Mouse (Mus musculus) embryonic fibroblast, embryonic 13.5 days (primary cell): ENCODE measurements around the gene Glul. TPM values are rescaled to one million over a fixed set of nuclear protein-coding genes. Genes with fewer than 3 reads are reported as not detected.

Experiments
- H3K27ac ChIP-seq: 2 replicates; pipeline ENCODE4 v1.5.1; 2012; ENCODE audit warnings: low read length, control low read depth, inconsistent platforms; ENCODE audit not compliant: insufficient read depth
- H3K4me1 ChIP-seq: 2 replicates; pipeline ENCODE4 v1.6.1; 2011; ENCODE audit warnings: low read length; ENCODE audit not compliant: control insufficient read depth, insufficient read depth
- H3K4me3 ChIP-seq: 2 replicates; pipeline ENCODE4 v1.5.1; 2011; ENCODE audit warnings: mild to moderate bottlenecking, control low read depth, low read length; ENCODE audit not compliant: insufficient read depth
- CTCF ChIP-seq: IDR thresholded peaks from 2 replicates; pipeline ENCODE4 v1.5.1; 2011; ENCODE audit warnings: mild to moderate bottlenecking, control low read depth, low read length, moderate library complexity, borderline replicate concordance; ENCODE audit not compliant: insufficient read depth
- POLR2A ChIP-seq: IDR thresholded peaks from 2 replicates; pipeline ENCODE4 v1.6.1; 2011; ENCODE audit warnings: low read depth, mild to moderate bottlenecking, control low read depth, low read length, moderate library complexity
- polyA plus RNA-seq: library from polyadenylated mRNA; stranded (reverse); fragments of >200 nt; gene quantifications from 2 replicates; pipeline ENCODE4 v1.2.4, GENCODE M21; 2011; ENCODE audit warnings: low read depth; ENCODE audit not compliant: missing spikeins, insufficient read length

The Glul gene
- polyA plus RNA-seq, 1 experiment, result 19.1 TPM

DNA sequence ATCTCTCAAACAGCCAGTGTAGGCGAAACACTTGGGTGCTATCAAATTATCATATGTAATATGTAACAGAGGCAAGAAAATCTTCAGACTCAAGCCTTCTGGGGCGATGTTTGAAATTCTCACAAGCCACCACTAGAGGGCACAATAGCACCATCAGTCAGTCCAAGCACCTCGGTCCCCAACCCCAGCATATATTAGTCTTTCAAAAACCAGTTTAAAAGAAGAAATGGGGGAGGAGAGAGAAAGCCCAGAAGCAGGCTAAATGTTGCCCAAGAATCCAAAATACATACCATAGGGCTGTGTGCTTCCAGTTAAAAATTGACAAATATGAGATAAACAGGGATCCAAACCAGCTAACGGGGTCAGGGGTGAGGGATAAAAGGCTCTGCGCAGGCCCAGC, 4.8 kb upstream of the Glul start:
- Histone ChIP-seq H3K4me3 (no peak overlapping the region), H3K4me1 (peaks cover 2% of the 10 kb centered on the region), H3K27ac (no peak overlapping the region)
- no peak for TF ChIP-seq POLR2A
- peak; percentile 49; the same call in 1 of the 2 replicates for TF ChIP-seq CTCF

DNA sequence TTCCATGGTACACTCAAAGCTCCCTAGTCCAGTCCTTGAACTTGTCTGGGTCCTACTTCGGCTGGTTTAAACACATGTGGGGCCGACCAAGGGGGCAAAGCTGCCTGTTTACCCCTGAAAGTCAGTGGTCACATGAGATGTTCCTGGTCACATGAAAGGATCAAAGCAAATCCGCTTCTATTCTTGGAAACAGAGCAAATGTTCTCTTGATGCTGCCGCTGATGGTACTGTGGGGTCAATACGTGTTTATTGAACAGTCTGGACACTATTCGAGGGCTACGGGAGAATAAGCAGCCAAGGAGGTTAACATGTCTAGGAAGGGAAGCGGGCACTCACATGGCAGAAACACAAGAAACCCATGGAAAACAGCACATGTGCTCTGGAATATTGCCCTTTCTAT, 2.5 kb upstream of the Glul start:
- H3K27ac ChIP-seq, result no peak overlapping the region
- H3K4me1 ChIP-seq, result peaks cover 2% of the 10 kb centered on the region
- no peak overlapping the region for H3K4me3 ChIP-seq
- no peak for TF ChIP-seq CTCF
- no peak for TF ChIP-seq POLR2A

GRCm38 (mm10) chr1:153898989-153899730, 584 bp upstream of the Glul start:
- H3K4me3 ChIP-seq, result peak overlapping the region; percentile 64
- TF ChIP-seq CTCF (no peak), POLR2A (no peak; the same call in 1 of the 2 replicates)
- H3K4me1 ChIP-seq, result peaks cover 2% of the 10 kb centered on the region

GRCm38 (mm10) chr1:153900381-153900780, 637 bp downstream of the Glul start:
- no peak for TF ChIP-seq POLR2A
- TF ChIP-seq CTCF, result no peak
- Histone ChIP-seq H3K4me1 (peaks cover 2% of the 10 kb centered on the region), H3K4me3 (peak overlapping the region; percentile 82), H3K27ac (no peak overlapping the region)

More at GRCm38 (mm10) chr1:153898989-153899730, 584 bp upstream of the Glul start:
- H3K27ac ChIP-seq, result no peak overlapping the region

GRCm38 (mm10) chr1:153900860-153901730, 1.4 kb downstream of the Glul start:
- no peak overlapping the region for H3K27ac ChIP-seq
- H3K4me1 ChIP-seq, result peaks cover 2% of the 10 kb centered on the region
- no peak for TF ChIP-seq CTCF
- TF ChIP-seq POLR2A, result no peak
- peak overlapping the region; percentile 82 for H3K4me3 ChIP-seq

DNA sequence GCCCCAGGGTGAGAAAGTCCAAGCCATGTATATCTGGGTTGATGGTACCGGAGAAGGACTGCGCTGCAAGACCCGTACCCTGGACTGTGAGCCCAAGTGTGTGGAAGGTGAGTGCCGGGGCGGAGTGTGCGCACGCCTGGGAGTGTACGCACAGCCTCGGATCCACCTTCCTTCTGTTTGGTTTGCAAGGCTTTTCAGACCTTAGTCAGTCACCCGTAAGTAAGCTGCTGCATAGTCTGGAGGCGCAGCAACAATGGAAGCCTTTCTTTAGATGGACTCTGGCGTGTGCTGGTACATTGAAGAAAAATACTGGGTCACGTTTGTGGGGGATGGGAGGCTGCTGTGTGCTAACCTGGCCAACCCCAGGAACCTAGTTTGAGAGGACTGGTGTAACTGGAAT, 3.3 kb downstream of the Glul start:
- TF ChIP-seq CTCF (no peak), POLR2A (no peak)
- H3K4me3 ChIP-seq, result no peak overlapping the region
- no peak overlapping the region for H3K27ac ChIP-seq
- peaks cover 2% of the 10 kb centered on the region for H3K4me1 ChIP-seq

DNA sequence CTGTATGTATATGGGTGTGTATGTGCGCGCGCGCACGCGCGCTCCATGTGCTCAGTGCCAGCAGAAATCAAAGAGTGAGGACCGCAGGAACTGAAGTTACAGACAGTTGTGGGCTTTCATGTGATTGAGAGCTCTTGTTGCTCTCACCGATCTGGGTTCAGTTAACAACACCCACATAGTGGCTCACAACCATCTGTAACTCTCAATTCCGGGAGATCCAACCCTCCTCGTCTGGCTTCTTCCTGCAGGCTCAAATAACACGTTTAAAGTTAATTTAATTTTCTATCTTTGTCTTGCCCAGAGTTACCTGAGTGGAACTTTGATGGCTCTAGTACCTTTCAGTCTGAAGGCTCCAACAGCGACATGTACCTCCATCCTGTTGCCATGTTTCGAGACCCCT, 4.5 kb downstream of the Glul start:
- Histone ChIP-seq H3K4me1 (no peaks in the 10 kb centered on the region), H3K4me3 (no peak overlapping the region)
- TF ChIP-seq POLR2A (no peak), CTCF (no peak)

GRCm38 (mm10) chr1:153905884-153906283, 6.1 kb downstream of the Glul start:
- Histone ChIP-seq H3K4me3 (no peak overlapping the region), H3K27ac (no peak overlapping the region), H3K4me1 (no peaks in the 10 kb centered on the region)
- TF ChIP-seq POLR2A (no peak), CTCF (no peak)

More for the DNA sequence above, 4.5 kb downstream of the Glul start:
- no peak overlapping the region for H3K27ac ChIP-seq

DNA sequence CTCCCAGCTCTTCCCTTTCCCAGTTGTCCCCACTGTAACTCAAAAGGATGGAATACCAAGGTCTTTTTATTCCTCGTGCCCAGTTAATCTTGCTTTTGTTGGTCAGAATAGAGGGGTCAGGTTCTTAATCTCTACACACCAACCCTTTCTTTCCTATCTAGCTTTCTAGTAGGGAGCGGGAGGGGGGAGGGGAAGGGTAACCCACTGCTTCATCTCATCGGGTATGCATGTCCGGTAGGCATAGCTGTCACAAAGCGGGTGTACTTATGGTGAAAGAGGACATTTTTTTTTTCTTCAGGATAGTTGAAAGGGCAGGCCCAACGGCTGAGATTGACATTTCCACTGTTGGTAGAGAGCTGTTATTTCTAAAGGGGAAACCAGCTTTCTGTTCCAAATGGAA, 8.5 kb downstream of the Glul start:
- Histone ChIP-seq H3K27ac (no peak overlapping the region), H3K4me3 (no peak overlapping the region), H3K4me1 (no peaks in the 10 kb centered on the region)
- TF ChIP-seq POLR2A, result no peak
- no peak for TF ChIP-seq CTCF

GRCm38 (mm10) chr1:153908741-153909140, 9.0 kb downstream of the Glul start:
- Histone ChIP-seq H3K4me3 (no peak overlapping the region), H3K27ac (no peak overlapping the region), H3K4me1 (no peaks in the 10 kb centered on the region)
- TF ChIP-seq CTCF (no peak), POLR2A (no peak)
